Mouse (Mus musculus) lung, adult 2 months (tissue): ENCODE data around the gene Celf2.

Experiments
- CTCF ChIP-seq: fragments of 200-500 bp; IDR thresholded peaks from 2 replicates; pipeline ENCODE4 v1.5.1; 2011; ENCODE audit warnings: mild to moderate bottlenecking, low read length, control low read depth; ENCODE audit not compliant: insufficient read depth
- POLR2A ChIP-seq: fragments of 200-500 bp; IDR thresholded peaks from 2 replicates; pipeline ENCODE4 v1.6.1; 2011; ENCODE audit warnings: low read depth, mild to moderate bottlenecking, control low read depth, low read length, borderline replicate concordance; ENCODE audit errors: extremely low read depth

- TF ChIP-seq CTCF (0 out of 2 replicates have a peak, but pooled peaks have one; percentile 13), POLR2A (no peak)
These were observed 905.5 kb downstream of the Celf2 start for GRCm38 (mm10) chr2:6603880-6604279.
